Mouse (Mus musculus): Measurements from ENCODE around the gene Thoc6. TPM values are rescaled to one million over a fixed set of nuclear protein-coding genes. Genes with fewer than 3 reads are reported as not detected.

The Thoc6 gene
- polyA plus RNA-seq, 1 experiment from 2014 or later = 56.3 TPM

- no peak overlapping the region for H3K4me2 ChIP-seq
- H3K9ac ChIP-seq (replicated peaks) = no peak overlapping the region
- H3K27ac ChIP-seq = no peak overlapping the region
- H3K4me1 ChIP-seq (replicated peaks) = 0 out of 2 replicates have a peak, but pooled peaks cover 10% of the 10 kb centered on the region
- peaks cover 42% of the 10 kb centered on the region for H3K27me3 ChIP-seq
- peaks cover 4% of the 10 kb centered on the region for H3K36me3 ChIP-seq
- H3K9me3 ChIP-seq = no peaks in the 10 kb centered on the region
- H3K4me3 ChIP-seq (replicated peaks) = no peak overlapping the region
- 4% methylated on average over 9 of the region's 9 CpGs for WGBS
- no peak for ATAC-seq (ENCODE audit: insufficient number of reproducible peaks, insufficient read depth, low FRiP score, low TSS enrichment, low read depth)
These were observed 12.2 kb downstream of the Thoc6 start for GRCm38 (mm10) chr17:23661526-23661925.

GRCm38 (mm10) chr17:23660876-23661200 is 12.8 kb downstream of the Thoc6 start:
- WGBS = 3% methylated on average over 14 of the region's 14 CpGs
- no peak overlapping the region for H3K9ac ChIP-seq (replicated peaks)
- no peaks in the 10 kb centered on the region for H3K9me3 ChIP-seq
- no peaks in the 10 kb centered on the region for H3K36me3 ChIP-seq
- peaks cover 42% of the 10 kb centered on the region for H3K27me3 ChIP-seq
- peak overlapping the region; percentile 27 for H3K4me2 ChIP-seq
- H3K27ac ChIP-seq = no peak overlapping the region
- no peak overlapping the region for H3K4me3 ChIP-seq (replicated peaks)
- H3K4me1 ChIP-seq (replicated peaks) = 0 out of 2 replicates have a peak, but pooled peaks cover 10% of the 10 kb centered on the region
- ATAC-seq (ENCODE audit: insufficient number of reproducible peaks, insufficient read depth, low FRiP score, low TSS enrichment, low read depth) = no peak

GRCm38 (mm10) chr17:23660117-23660875 is 13.4 kb downstream of the Thoc6 start, which contains the start of gene Bicdl2:
Gene Bicdl2 (plus strand): TSS chr17:23660506.
- H3K36me3 ChIP-seq = no peaks in the 10 kb centered on the region
- no peak within 1 kb of the TSS for H3K4me3 ChIP-seq (replicated peaks)
- 5% methylated on average over 27 of the region's 27 CpGs for WGBS
- H3K27ac ChIP-seq = no peak within 1 kb of the TSS
- H3K4me1 ChIP-seq (replicated peaks) = 0 out of 2 replicates have a peak, but pooled peaks cover 10% of the 10 kb centered on the region
- no peak within 1 kb of the TSS for H3K9ac ChIP-seq (replicated peaks)
- no peak for ATAC-seq (ENCODE audit: insufficient number of reproducible peaks, insufficient read depth, low FRiP score, low TSS enrichment, low read depth)
- H3K9me3 ChIP-seq = no peaks in the 10 kb centered on the region
- peak within 1 kb of the TSS; percentile 27 for H3K4me2 ChIP-seq
- H3K27me3 ChIP-seq = peaks cover 42% of the 10 kb centered on the region

- Histone ChIP-seq H3K36me3 (no peaks in the 10 kb centered on the region), H3K9me3 (no peaks in the 10 kb centered on the region), H3K4me1 (replicated peaks) (0 out of 2 replicates have a peak, but pooled peaks cover 3% of the 10 kb centered on the region), H3K4me2 (no peak overlapping the region), H3K4me3 (replicated peaks) (no peak overlapping the region), H3K27me3 (peaks cover 42% of the 10 kb centered on the region), H3K27ac (no peak overlapping the region), H3K9ac (replicated peaks) (no peak overlapping the region)
- ATAC-seq (ENCODE audit: insufficient number of reproducible peaks, insufficient read depth, low FRiP score, low TSS enrichment, low read depth) = no peak
- WGBS = 81% methylated on average over 3 of the region's 3 CpGs
These were observed 15.2 kb downstream of the Thoc6 start for GRCm38 (mm10) chr17:23658450-23658849.

GRCm38 (mm10) chr17:23654410-23654809 is 19.3 kb downstream of the Thoc6 start:
- WGBS = 63% methylated on average over 2 of the region's 2 CpGs
- no peak for ATAC-seq (ENCODE audit: insufficient number of reproducible peaks, insufficient read depth, low FRiP score, low TSS enrichment, low read depth)

GRCm38 (mm10) chr17:23654001-23654400 is 19.7 kb downstream of the Thoc6 start:
- H3K27me3 ChIP-seq = peaks cover under 1% of the 10 kb centered on the region; the same call in 1 of the 2 replicates
- no peak overlapping the region for H3K27ac ChIP-seq
- no peak overlapping the region for H3K4me2 ChIP-seq
- no peak overlapping the region for H3K4me3 ChIP-seq (replicated peaks)
- 61% methylated on average over 6 of the region's 6 CpGs for WGBS
- ATAC-seq (ENCODE audit: insufficient number of reproducible peaks, insufficient read depth, low FRiP score, low TSS enrichment, low read depth) = no peak
- no peaks in the 10 kb centered on the region for H3K4me1 ChIP-seq (replicated peaks)
- H3K9me3 ChIP-seq = no peaks in the 10 kb centered on the region
- H3K9ac ChIP-seq (replicated peaks) = no peak overlapping the region
- H3K36me3 ChIP-seq = no peaks in the 10 kb centered on the region

More at GRCm38 (mm10) chr17:23654410-23654809, 19.3 kb downstream of the Thoc6 start:
- Histone ChIP-seq H3K9me3 (no peaks in the 10 kb centered on the region), H3K4me2 (no peak overlapping the region), H3K9ac (replicated peaks) (no peak overlapping the region), H3K36me3 (no peaks in the 10 kb centered on the region), H3K4me3 (replicated peaks) (no peak overlapping the region), H3K27ac (no peak overlapping the region), H3K4me1 (replicated peaks) (no peaks in the 10 kb centered on the region), H3K27me3 (peaks cover 5% of the 10 kb centered on the region)

GRCm38 (mm10) chr17:23653324-23653723 is 20.4 kb downstream of the Thoc6 start:
- no peak overlapping the region for H3K4me3 ChIP-seq (replicated peaks)
- no peak overlapping the region for H3K27ac ChIP-seq
- 73% methylated on average over 2 of the region's 2 CpGs for WGBS
- ATAC-seq (ENCODE audit: insufficient number of reproducible peaks, insufficient read depth, low FRiP score, low TSS enrichment, low read depth) = no peak
- no peak overlapping the region for H3K9ac ChIP-seq (replicated peaks)
- H3K27me3 ChIP-seq = no peaks in the 10 kb centered on the region
- no peak overlapping the region for H3K4me2 ChIP-seq
- H3K9me3 ChIP-seq = no peaks in the 10 kb centered on the region
- no peaks in the 10 kb centered on the region for H3K4me1 ChIP-seq (replicated peaks)
- no peaks in the 10 kb centered on the region for H3K36me3 ChIP-seq

- no peak for ATAC-seq (ENCODE audit: insufficient number of reproducible peaks, insufficient read depth, low FRiP score, low TSS enrichment, low read depth)
- no peak overlapping the region for H3K27ac ChIP-seq
- 84% methylated on average over 6 of the region's 6 CpGs for WGBS
- no peaks in the 10 kb centered on the region for H3K4me1 ChIP-seq (replicated peaks)
- H3K4me3 ChIP-seq (replicated peaks) = no peak overlapping the region
- no peaks in the 10 kb centered on the region for H3K36me3 ChIP-seq
- H3K27me3 ChIP-seq = 0 out of 2 replicates have a peak, but pooled peaks cover 6% of the 10 kb centered on the region
- H3K9me3 ChIP-seq = no peaks in the 10 kb centered on the region
- H3K4me2 ChIP-seq = no peak overlapping the region
- H3K9ac ChIP-seq (replicated peaks) = no peak overlapping the region
These were observed 22.3 kb downstream of the Thoc6 start for GRCm38 (mm10) chr17:23651363-23651762.

- Histone ChIP-seq H3K4me1 (replicated peaks) (peaks cover 7% of the 10 kb centered on the region), H3K27me3 (peaks cover 36% of the 10 kb centered on the region), H3K4me3 (replicated peaks) (no peak overlapping the region), H3K9ac (replicated peaks) (no peak overlapping the region), H3K9me3 (no peaks in the 10 kb centered on the region), H3K4me2 (no peak overlapping the region), H3K36me3 (no peaks in the 10 kb centered on the region), H3K27ac (no peak overlapping the region)
- WGBS = 38% methylated on average over 10 of the region's 10 CpGs
- no peak for ATAC-seq (ENCODE audit: insufficient number of reproducible peaks, insufficient read depth, low FRiP score, low TSS enrichment, low read depth)
These were observed 27.8 kb downstream of the Thoc6 start for GRCm38 (mm10) chr17:23645894-23646293.

- Histone ChIP-seq H3K27me3 (peaks cover 36% of the 10 kb centered on the region), H3K36me3 (no peaks in the 10 kb centered on the region), H3K4me3 (replicated peaks) (peak within 1 kb of the TSS; percentile 50), H3K9ac (replicated peaks) (peak within 1 kb of the TSS; percentile 64), H3K27ac (no peak within 1 kb of the TSS), H3K4me1 (replicated peaks) (peaks cover 7% of the 10 kb centered on the region), H3K9me3 (no peaks in the 10 kb centered on the region), H3K4me2 (peak within 1 kb of the TSS; percentile 87)
- WGBS = under 1% methylated on average over 56 of the region's 58 CpGs
- ATAC-seq (ENCODE audit: insufficient number of reproducible peaks, insufficient read depth, low FRiP score, low TSS enrichment, low read depth) = no peak; the same call in 1 of the 2 replicates
These were observed 28.8 kb downstream of the Thoc6 start, which contains the start of gene Mmp25 for GRCm38 (mm10) chr17:23644613-23645495. Gene Mmp25 (minus strand): TSS chr17:23645277.

- Histone ChIP-seq H3K27me3 (peaks cover 6% of the 10 kb centered on the region), H3K4me1 (replicated peaks) (0 out of 2 replicates have a peak, but pooled peaks cover 7% of the 10 kb centered on the region), H3K4me2 (no peak overlapping the region), H3K9me3 (no peaks in the 10 kb centered on the region), H3K36me3 (no peaks in the 10 kb centered on the region), H3K27ac (no peak overlapping the region), H3K4me3 (replicated peaks) (no peak overlapping the region), H3K9ac (replicated peaks) (no peak overlapping the region)
- ATAC-seq (ENCODE audit: insufficient number of reproducible peaks, insufficient read depth, low FRiP score, low TSS enrichment, low read depth) = peak; percentile 45; the same call in 1 of the 2 replicates
- WGBS = 84% methylated on average over 8 of the region's 8 CpGs
These were observed 42.4 kb downstream of the Thoc6 start for GRCm38 (mm10) chr17:23631241-23631640.

All from limb, embryonic 12.5 days (tissue).